Mouse (Mus musculus) mesoderm, embryonic 11.5 days (tissue): Measurements from ENCODE around the gene Cops7b.

Experiments
- DNase-seq: peaks from one replicate; pipeline ENCODE4 v3.0.0-alpha.2; 2012; ENCODE audit warnings: low read depth, low spot score

Gene Cops7b

DNA sequence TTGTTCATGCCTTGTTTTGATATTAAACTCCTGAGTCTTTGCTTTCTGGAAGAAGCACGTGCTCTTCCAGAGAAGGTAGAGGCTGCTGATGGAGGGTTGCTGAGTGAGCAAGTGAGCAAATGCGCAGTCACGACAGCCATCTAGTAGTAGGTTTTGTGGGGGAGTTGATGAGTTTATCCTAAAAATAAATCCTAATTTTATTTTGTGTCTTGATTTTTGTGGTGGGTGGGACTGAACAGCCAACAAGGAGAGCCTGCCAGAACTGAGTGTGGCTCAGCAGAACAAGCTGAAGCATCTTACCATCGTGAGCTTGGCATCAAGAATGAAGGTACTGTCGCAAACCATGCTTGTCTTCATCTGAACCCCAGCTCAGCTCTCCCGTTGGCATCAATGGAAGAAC lies 13.8 kb downstream of the Cops7b start:
- DNase-seq, result no peak

DNA sequence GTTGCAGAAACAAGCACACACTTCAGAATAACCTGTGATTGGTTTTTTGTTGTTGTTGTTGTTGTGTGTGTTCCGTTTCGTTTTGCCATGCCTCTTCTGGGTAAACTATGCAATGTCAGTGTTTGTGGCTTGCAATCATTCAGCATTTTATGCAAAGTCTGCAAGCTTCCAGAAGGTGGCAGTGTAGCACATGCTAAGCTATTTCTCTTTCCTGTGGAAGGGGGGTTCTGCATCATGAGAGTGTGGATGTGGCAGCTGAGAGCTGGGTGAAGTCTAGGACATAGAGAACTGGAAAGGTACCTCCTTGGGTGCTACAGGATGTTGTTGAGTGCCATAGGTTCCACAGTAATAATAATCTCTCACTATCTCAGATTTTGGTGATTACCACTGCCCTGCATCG lies 15.8 kb downstream of the Cops7b start:
- peak; percentile 33 for DNase-seq

DNA sequence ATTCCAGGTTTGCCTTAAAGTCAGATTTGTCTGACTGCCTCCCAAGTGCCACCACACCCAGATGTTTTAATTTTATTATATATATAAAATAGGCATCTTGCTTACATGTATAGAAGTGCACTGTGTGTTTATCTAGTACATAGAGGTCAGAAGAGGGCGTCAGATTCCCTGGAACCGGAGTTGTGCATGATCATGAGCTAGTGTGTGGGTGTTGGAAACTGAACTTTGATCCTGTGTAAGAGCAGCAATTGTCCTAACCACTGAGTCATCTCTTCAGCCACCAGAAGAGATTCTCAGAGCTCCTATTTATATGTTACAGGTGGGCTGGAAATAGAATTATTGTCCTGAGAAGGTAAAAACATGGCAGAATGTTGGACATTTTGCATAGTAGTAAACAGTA lies 17.4 kb downstream of the Cops7b start:
- DNase-seq, result no peak

DNA sequence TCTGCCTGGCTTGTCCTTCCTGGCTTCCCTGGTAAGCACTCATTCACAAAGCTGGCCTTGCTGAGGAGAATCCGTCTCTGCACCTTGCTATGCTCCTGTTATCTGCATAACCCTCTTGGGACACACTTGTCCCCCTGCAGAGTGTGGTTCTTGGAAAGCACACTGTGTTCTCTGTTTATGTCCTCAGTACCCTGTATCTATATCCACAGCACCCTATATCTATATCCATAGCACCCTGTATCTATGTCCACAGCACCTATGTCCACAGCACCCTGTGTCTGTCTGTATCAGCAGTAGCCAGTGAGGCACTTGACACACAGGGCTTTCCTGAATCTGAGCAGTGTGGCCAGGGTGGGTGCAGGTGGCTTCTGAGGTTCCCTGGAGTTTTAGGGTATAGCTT lies 28.2 kb downstream of the Cops7b start:
- DNase-seq, result no peak

DNA sequence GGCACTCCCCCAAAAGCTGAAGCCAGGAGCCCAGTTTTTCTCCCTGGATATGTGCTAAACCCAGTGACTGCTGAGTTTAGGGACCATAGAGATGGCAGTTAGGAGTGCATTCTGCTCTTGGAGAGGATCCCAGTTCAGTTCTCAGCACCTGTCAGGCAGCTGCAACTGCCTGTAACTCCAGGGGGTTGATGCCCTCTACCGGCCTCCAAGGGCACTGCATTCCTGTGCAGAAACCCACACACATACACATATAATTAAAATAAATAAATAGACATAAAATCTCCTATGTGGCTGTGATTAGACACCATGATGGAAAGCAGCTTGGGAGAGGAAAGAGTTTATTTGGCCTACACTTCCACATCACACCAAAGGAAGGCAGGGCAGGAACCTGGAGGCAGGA lies 29.4 kb downstream of the Cops7b start:
- DNase-seq, result no peak

DNA sequence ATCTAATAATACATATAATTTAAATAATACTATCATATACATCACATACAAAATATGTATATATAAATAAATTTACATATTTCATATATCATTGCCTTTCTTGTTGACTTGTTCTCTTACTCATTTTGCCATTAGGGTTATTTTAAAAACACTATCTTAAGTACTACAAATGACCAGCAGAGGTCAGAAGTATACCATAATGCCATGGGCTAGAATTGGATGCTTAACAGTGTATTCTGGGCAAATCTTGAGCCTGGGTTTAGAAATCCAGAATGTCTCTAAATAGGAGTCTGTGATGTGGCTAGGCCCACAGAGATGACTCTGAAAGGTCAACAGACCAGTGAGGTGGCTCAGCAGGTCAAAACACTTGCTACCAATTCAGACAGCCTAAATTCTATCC lies 31.6 kb downstream of the Cops7b start:
- peak; percentile 34 for DNase-seq

DNA sequence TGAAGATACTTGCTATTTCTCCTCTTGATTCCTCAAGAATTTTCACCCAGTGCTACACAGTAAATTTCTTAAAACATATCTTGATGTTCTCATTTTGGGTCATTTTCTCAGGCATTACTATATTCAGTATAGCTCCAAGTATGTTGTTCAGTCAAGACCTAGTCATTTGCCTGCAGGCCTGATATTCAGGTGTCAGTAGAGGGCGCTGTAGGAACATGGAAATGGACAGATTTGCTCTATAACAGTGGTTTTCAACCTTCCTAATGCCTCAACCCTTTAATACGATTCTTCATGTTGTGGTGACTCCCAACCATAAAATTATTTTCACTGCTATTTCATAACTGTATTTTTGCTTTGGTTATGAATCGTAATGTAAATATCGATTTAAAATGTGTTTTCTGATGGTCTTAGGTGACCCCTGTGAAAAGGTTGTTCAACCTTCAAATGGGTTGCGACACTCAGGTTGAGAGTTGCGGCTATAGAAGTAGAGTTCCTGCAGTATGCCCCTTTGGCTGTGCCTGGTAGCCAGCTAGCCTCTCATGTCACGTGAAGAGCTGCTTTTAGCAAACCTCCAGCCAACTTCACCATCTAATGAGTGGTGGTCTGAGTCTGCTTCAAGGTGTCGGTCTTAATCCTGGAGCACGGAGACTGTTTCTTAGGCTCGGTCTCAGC lies 35.9 kb downstream of the Cops7b start:
- DNase-seq, result peak; percentile 70

DNA sequence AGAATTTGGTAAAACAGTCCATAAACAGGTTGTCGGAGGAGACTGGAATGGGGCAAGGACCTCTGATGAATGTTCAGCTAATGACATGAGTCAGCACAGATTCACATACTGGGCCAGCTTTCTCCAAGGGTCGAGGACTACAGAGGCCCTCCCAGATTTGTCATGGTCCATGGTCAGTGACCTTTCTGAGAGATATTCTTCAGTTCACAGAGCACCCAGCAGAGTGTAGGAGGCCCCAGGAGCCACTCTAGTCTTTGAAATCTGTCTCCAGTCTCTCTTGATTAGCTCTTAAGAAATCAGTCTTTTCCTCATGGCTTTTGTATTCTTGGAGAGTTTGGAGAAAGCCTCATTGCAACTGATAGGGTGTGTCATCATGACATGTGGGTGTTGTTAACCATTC lies 39.6 kb downstream of the Cops7b start:
- DNase-seq, result no peak

DNA sequence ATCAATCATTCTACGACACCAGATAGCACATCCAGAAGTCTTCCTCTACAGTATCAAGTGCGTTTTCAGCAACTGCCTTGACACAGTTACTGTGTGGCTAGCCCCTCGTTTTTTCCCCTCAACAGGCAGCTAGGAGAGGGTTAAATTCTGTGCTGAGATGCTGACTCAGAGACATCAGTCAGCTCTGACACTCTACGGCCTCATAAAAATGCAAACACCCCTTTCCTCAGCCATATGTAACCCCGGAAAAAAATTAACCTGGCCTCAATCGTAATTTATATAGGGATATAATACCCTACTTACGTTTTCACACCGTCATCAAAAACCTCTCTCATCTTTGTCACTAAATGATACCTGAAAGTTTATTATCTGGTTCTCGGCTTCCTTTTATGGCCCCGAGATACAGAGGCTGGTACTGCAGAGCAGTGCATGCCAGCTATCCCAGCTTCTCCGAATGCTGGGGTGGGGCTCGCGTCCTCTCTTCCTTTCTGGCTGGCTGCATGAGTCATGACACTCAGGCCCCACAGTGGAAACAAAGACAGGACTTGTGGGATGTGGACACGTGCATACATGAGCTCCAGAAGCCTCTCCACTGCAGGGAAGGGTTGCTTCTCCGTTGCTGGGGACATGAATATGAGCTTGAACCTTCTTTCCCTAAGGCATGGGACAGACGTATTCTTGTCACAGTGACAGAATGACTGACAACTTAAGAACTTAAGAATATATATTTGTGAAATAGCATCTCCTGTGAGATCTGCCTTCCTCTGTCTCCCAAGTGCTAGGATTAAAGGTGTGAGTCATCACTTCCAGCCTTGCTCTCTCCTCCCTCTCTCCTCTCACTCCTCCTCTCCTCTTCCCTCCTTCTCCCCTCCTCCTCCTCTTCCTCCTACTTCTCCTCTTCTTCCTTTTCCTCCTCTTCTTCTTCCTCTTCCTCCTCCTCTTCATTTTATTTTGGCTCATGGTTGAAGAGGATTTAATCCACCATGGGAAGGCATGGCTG lies 40.6 kb downstream of the Cops7b start:
- no peak for DNase-seq

DNA sequence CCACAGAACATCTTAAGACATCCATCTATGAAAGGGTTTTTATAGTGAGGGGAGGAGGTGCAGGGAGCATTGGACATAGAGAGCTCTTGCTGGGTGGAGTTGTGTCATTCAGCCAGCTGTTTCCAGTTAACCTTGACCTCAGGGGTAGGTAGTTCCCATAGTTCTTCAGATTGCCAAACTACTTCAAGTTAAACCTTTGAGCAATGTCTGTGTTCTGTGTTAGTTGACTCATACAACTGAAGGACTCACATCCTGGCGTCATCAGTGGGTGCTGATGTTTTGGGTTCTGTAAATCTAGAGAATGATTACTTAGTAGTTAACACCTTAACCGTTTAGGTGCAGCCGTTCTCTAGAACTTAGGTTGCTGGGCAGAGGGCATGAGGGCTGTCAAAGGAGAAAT lies 45.6 kb downstream of the Cops7b start:
- DNase-seq, result no peak

DNA sequence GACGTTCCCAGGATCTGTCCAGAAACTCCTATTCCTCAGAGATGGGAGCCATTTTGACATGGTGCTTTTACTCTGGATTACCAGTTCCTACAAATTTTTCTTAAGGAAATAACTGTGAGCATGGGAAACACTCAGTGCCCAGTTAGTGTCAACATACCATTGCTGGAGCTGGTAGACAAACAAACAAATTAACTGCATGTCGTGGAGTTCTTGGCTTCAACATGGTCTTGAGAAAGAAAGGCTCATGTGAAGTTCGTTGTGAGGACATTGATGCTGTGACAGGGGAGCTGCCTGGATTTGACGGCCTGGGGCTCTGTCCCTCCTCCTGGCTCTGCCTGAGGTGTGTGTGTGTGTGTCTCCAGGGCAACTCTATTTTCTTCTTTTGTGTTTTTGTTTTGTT lies 47.2 kb downstream of the Cops7b start:
- no peak for DNase-seq

DNA sequence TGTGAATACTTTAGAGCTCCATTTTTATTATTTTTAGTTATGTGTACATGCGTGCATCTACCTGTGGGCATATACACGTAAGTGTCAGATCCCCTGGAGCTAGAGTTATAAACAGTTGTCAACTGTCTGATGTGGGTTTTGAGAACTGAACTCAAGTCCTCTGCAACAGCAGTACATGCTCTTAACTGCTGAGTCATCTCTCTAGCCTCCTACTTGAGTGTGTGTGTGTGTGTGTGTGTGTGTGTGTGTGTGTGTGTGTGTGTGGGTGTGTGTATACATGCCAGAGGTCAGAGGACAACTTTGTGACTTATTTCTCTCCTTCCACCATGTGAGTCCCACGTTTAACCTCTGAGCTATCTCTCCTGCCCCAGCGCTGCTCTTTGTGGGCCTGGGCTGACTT lies 47.8 kb downstream of the Cops7b start:
- DNase-seq, result no peak

DNA sequence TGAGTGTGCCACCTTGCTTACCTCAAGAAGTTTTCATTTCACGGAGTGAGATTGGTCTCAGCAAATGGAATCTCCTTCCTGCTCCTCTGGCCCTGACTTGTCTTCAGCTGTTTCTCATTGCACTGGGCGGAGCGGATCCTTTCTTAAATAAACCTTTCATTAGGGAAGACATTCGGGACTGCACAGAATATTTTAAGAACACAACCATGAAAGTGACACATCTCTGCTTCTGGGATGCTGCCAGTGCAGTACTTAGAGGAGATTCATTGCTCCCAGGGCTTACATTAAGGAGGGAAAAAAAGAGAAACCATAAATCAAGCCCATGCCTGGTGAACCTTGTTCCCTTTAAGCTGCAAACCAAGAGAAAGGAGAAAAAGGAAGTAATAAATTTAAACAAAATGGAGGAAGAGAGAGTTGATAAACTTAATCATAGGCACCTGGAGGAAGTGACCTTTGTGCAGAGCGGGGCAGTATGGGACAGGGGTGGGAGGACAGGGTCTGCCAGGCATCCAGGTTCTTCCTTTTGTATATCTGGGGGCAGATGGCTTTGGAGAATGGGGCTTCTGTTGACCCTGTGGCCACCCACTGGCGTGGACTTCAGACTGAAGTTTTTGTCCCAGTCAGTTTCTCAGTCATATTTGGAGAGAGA lies 50.2 kb downstream of the Cops7b start:
- peak; percentile 72 for DNase-seq

DNA sequence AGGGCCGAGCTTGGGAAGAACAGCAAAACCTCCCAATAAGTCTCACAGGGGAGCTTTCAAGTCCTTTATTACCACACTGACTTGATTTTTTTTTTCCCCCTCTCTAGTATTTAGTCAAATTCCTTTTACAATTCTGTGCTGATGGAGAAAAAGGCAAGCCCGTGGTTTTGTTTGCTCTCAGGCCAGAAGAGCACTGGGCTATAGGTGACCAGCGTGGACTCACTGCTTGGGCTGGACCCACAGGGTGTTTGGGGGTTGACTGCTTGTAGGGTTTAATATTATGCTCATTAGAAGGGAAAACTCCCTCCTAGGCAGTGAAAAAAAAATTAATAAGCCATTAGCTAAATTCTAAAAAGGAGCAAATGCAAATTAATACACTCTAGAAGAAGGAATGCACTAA lies 50.7 kb downstream of the Cops7b start:
- no peak for DNase-seq

DNA sequence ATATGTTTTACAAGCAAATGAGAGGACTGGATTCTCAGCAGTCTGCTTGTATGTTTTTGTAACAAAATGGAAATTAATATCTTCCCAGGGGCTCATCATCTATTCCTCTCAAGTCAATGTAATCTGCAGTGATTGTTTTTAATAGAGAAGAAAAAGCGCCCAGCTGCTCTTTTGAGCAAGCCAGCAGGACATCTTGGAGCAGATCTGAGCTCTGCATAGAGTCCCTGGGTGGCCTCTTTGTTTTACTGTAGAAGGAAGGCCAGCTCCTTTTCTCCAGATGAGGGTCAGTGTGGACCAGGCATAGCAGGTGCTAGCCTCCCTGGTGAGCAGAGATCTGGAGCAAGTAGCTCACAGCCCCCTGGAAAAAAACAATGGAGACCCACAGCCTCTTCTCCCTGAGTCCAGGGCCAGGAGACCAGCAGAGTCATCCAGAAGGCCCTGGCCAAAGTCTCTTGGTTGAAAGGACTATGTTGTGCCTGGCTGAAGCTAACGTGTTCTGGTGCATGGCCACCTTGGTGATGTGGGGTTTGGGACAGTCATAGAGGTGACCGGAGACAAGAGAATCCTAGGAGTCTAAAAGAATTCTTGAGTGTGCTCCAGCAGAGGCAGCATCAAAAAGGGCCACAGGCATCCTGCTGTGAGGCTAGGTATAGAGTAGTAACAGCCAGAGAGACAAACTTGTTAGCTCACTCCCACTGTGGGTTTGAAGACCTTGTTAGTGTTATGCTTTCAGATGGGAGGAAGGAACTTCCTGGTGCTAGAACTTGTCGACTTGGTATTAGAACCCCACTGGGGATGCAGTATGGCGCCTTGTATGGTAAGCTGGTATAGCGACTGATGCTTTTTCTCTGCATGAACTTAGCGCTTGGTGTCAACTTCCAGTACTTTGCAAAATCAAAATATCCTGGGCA lies 51.4 kb downstream of the Cops7b start:
- no peak for DNase-seq

DNA sequence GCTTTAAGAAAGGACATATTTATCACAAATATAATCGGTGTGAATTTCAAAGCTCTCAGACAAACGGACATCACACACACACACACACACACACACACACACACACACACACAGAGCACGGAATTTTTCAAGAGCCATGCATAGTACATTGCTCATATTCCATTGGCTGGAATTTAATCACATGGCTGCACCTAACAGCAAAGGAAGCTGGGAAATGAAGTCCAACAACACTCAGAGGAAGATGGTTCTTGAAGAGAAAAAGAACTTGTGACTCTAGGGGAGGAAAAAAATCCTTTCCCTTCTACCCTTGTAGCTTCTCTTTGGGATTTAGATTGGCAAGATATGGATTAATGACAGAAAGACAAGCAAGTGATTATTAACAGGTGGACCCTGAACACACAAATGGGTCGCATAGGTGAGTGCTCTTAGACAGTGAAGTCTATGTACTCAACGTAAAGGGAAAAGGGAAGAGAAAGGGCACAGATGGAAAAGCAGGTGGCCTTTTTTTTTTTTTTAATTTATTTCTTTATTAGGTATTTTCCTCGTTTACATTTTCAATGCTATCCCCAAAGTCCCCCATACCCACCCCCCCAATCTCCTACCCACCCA lies 52.2 kb downstream of the Cops7b start:
- peak; percentile 35 for DNase-seq

DNA sequence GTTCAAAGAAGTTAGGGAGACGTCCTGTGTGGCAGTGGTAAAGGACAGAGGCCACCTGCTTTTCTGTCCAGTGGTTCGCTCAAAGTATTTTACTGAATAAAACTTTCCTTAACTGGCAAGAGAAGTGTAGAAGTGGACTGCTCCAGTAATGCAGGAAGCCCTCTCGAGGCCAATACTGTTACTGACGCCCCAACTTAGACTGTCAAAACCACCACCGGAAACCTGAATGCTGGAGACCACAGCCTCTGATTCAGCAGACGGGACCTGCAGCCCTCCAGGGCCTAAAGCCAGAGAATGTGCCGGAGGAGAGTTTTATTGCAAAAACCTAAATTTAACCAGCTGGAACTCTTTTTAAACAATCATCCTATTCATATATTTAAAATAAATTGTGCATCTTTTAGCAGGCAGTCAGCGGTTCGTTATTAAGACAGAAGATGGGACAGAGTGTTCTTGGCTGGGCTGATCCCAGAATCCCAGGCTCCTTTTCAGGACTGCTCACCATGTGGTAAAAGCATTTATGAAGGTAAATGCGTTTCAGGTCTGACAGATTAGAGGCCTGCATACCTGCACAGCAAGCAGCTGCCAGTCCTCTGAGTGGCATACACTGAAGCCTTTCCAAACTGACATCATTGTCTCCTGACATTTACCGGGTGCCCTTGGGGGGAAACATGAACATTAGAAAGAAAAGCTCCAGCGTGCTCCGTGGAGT lies 60.6 kb downstream of the Cops7b start:
- no peak for DNase-seq

DNA sequence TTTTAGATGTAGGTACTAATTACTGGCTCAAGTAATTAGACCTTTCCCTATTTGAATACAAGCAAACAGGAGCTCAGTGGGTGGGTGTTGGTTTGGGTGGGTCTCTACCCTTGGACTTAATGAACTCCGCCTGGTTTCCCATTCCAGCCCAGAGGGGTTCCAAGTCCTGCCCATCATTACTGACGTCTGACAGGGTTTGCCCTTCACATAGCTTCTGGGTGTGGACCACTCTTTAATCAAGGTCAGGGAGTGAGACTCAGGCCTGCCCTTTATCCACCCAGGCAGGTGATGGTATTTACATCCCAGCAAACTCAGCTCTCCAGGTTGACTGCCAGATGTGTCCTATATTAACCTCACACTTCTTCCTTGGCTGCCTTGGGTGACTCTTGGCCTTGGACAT lies 64.8 kb downstream of the Cops7b start:
- no peak for DNase-seq

DNA sequence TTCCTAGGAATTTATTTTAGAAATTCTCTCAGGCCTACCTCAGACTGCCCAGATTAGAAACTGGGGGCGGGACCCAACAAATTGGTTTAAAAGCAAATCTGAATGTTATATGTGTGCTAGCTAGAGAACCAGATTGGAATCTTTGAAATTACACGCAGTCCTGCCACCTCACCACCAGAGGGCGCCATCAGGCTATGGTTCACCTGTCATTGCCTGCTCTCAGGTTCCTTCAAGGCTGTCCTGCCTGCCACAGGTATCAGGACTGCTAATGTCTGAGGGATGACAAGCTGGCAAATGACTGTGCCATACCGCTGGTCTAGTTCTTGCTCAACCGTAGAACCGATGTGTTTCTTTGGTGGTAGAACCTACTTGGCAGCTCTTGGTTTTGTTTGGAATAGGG lies 67.6 kb downstream of the Cops7b start:
- DNase-seq, result peak; percentile 61

DNA sequence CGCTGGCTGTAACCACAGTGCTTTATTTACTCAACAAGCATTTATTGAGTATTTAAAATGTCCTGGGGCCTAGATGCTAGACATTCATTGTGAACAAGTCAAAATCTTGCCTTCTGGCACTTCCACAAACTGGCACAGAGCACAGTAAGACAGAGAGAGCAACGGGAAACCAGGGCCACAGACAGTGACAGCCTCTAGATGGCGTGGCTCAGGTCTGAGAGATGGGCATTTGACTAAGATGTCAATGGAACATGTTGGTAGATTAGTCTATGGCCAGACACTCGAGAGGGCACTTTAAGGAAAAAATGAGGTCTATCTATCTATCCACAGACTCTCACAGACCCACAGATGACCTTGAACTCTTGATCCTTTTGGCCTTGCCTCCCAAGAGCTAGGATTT lies 70.0 kb downstream of the Cops7b start:
- DNase-seq, result no peak
